Mouse (Mus musculus): Measurements from ENCODE around the gene Tbx3. TPM values are rescaled to one million over a fixed set of nuclear protein-coding genes. Genes with fewer than 3 reads are reported as not detected.

The Tbx3 gene
- polyA plus RNA-seq, 1 experiment from 2014 or later: 67.0 TPM

GRCm38 (mm10) chr5:119672348-119672983, 2.0 kb downstream of the Tbx3 start:
- Histone ChIP-seq H3K4me2 (peak overlapping the region; percentile 79), H3K4me1 (peaks cover 35% of the 10 kb centered on the region), H3K9ac (peak overlapping the region; percentile 99), H3K27me3 (peaks cover 44% of the 10 kb centered on the region), H3K4me3 (peak overlapping the region; percentile 75), H3K36me3 (peaks cover 20% of the 10 kb centered on the region), H3K9me3 (no peaks in the 10 kb centered on the region), H3K27ac (peak overlapping the region; percentile 100)
- no peak for ATAC-seq (ENCODE audit: insufficient number of reproducible peaks, insufficient read depth, low FRiP score, low TSS enrichment, low read depth)
- under 1% methylated on average over 19 of the region's 19 CpGs for WGBS

DNA sequence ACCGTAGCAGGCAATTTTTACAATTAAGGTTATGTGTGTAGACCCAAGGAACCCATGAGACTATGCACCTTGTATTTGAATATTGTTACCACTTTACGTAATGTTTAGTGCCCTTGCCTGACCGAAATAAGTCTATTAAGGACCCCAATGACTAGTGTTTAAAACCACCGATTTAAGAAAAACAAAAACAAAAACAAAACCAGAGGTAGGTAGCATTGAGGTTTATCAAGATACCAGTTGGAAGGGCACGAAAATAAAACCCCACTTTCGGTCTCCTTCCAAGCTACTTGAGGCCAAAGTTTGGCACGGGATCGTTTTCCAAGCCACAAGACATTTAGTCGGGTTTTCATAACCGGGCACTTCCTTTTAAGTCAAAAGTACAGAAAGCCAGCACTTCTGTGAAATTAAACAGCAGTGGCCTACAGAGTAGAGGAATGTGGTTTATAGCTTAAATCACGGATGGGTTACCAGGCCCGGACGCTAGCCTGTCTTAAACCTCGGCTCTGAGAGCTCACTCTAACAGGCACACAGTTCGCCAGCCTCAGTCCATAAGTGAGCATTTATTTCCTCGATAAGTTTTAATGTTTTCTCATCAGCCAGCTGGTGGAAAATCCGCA, 2.6 kb downstream of the Tbx3 start:
- WGBS: 3% methylated on average over 17 of the region's 17 CpGs
- no peaks in the 10 kb centered on the region for H3K9me3 ChIP-seq
- peak overlapping the region; percentile 99 for H3K9ac ChIP-seq
- ATAC-seq (ENCODE audit: insufficient number of reproducible peaks, insufficient read depth, low FRiP score, low TSS enrichment, low read depth): no peak
- H3K4me2 ChIP-seq: peak overlapping the region; percentile 79
- peaks cover 25% of the 10 kb centered on the region for H3K36me3 ChIP-seq
- peak overlapping the region; percentile 100 for H3K27ac ChIP-seq
- H3K4me1 ChIP-seq: peaks cover 31% of the 10 kb centered on the region
- peaks cover 40% of the 10 kb centered on the region for H3K27me3 ChIP-seq
- H3K4me3 ChIP-seq: peak overlapping the region; percentile 75

- Histone ChIP-seq H3K9ac (peak overlapping the region; percentile 99), H3K9me3 (no peaks in the 10 kb centered on the region), H3K4me1 (peaks cover 30% of the 10 kb centered on the region), H3K36me3 (peaks cover 33% of the 10 kb centered on the region), H3K27me3 (peaks cover 40% of the 10 kb centered on the region), H3K4me3 (peak overlapping the region; percentile 75), H3K27ac (peak overlapping the region; percentile 100), H3K4me2 (peak overlapping the region; percentile 79)
- ATAC-seq (ENCODE audit: insufficient number of reproducible peaks, insufficient read depth, low FRiP score, low TSS enrichment, low read depth): no peak
- WGBS: 7% methylated on average over 22 of the region's 22 CpGs
Measured at GRCm38 (mm10) chr5:119673716-119674605, 3.5 kb downstream of the Tbx3 start.

DNA sequence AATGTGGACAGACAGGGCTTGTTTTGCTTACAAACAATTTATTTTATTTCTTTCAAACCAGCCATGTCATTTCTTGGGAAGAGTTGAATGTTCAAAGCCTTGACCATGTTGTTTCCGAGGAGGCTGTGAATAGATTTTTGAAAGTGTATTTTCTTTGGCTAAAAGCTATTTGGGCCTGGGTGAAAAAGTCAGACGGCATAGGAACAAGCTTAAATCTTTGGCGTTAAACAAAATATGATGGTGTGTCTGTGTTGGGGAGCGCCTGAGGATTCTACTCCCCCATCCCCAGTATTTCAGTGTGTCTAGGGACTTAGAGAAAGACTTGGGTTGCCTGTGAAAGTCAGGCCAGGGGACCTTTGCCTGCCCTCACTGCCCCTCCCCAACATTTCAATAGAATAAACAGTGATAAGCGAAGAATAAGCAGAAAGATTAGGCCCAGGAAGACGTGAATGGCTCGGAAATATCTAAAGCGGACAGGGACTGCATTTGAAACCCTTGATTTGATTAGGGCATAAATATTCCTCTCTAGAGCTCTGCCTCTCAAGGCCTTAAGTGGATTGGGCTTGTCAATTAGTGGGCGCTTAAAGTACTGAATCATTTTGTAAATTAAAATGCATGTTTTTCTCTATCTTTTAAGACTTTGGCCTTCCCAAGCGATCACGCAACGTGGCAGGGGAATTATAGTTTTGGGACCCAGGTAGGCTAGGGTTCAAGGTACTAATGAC, 4.3 kb downstream of the Tbx3 start:
- H3K9ac ChIP-seq: peak overlapping the region; percentile 99
- peaks cover 35% of the 10 kb centered on the region for H3K27me3 ChIP-seq
- H3K4me2 ChIP-seq: peak overlapping the region; percentile 79
- H3K4me3 ChIP-seq: peak overlapping the region; percentile 75
- peak overlapping the region; percentile 100 for H3K27ac ChIP-seq
- H3K4me1 ChIP-seq: peaks cover 25% of the 10 kb centered on the region
- H3K36me3 ChIP-seq: peaks cover 35% of the 10 kb centered on the region
- ATAC-seq (ENCODE audit: insufficient number of reproducible peaks, insufficient read depth, low FRiP score, low TSS enrichment, low read depth): no peak
- WGBS: 11% methylated on average over 12 of the region's 12 CpGs
- no peaks in the 10 kb centered on the region for H3K9me3 ChIP-seq

- Histone ChIP-seq H3K9ac (peak overlapping the region; percentile 99), H3K4me3 (peak overlapping the region; percentile 75), H3K36me3 (peaks cover 45% of the 10 kb centered on the region), H3K27ac (peak overlapping the region; percentile 100), H3K9me3 (no peaks in the 10 kb centered on the region), H3K27me3 (peaks cover 47% of the 10 kb centered on the region), H3K4me1 (peaks cover 35% of the 10 kb centered on the region), H3K4me2 (peak overlapping the region; percentile 79)
- WGBS: 30% methylated on average over 2 of the region's 2 CpGs
- no peak for ATAC-seq (ENCODE audit: insufficient number of reproducible peaks, insufficient read depth, low FRiP score, low TSS enrichment, low read depth)
Measured at GRCm38 (mm10) chr5:119676245-119676644, 5.8 kb downstream of the Tbx3 start.

GRCm38 (mm10) chr5:119678516-119678915, 8.0 kb downstream of the Tbx3 start:
- ATAC-seq (ENCODE audit: insufficient number of reproducible peaks, insufficient read depth, low FRiP score, low TSS enrichment, low read depth): no peak
- 31% methylated on average over 5 of the region's 5 CpGs for WGBS
- Histone ChIP-seq H3K36me3 (peaks cover 56% of the 10 kb centered on the region), H3K27ac (peak overlapping the region; percentile 75), H3K4me1 (peaks cover 54% of the 10 kb centered on the region), H3K4me2 (peak overlapping the region; percentile 79), H3K9me3 (no peaks in the 10 kb centered on the region), H3K9ac (peak overlapping the region; percentile 99), H3K4me3 (peak overlapping the region; percentile 75), H3K27me3 (peaks cover 67% of the 10 kb centered on the region)

- Histone ChIP-seq H3K27me3 (peaks cover 70% of the 10 kb centered on the region), H3K27ac (peak overlapping the region; percentile 75), H3K36me3 (peaks cover 56% of the 10 kb centered on the region), H3K9ac (peak overlapping the region; percentile 99), H3K4me2 (peak overlapping the region; percentile 79), H3K4me3 (peak overlapping the region; percentile 75), H3K9me3 (no peaks in the 10 kb centered on the region), H3K4me1 (peaks cover 54% of the 10 kb centered on the region)
- ATAC-seq (ENCODE audit: insufficient number of reproducible peaks, insufficient read depth, low FRiP score, low TSS enrichment, low read depth): no peak
Measured at GRCm38 (mm10) chr5:119679084-119679483, 8.6 kb downstream of the Tbx3 start.

DNA sequence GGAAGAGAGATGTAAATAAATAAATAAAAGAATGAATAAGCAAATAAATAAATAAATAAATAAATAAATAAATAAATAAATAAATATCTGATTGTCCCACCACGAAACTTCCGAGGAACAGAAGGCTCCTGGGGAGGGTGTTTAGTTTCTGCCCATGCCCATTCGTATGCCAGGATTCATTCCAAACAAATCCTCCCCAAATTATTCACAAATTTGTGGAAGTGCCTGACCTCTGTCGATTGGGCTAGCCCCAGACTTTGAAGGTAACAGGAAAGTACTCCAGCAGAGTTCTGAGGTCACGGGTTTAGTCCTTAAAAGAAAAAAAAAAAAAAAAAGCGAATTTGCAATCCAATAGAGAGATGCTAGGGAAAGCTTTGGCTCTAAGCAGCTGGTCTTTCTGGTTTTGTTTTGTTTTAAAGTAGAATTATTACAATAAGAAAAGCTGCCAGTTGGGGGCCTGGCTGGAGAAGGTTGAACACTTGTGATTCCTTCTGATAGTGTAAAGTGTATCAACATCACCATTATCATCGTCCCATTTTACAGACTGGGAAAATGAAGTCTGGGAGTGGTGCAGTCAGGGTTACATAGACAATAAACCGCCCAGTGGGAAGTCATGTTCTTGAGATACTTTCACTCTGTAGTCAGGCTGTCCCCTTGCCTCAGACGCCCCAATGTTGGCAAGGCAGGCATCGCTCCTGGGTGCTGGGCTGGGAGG, 9.3 kb downstream of the Tbx3 start:
- Histone ChIP-seq H3K27me3 (peaks cover 69% of the 10 kb centered on the region), H3K9me3 (no peaks in the 10 kb centered on the region), H3K4me3 (peak overlapping the region; percentile 50), H3K4me2 (peak overlapping the region; percentile 79), H3K36me3 (peaks cover 56% of the 10 kb centered on the region), H3K9ac (peak overlapping the region; percentile 90), H3K27ac (peak overlapping the region; percentile 95), H3K4me1 (peaks cover 54% of the 10 kb centered on the region)
- WGBS: 15% methylated on average over 10 of the region's 10 CpGs
- no peak for ATAC-seq (ENCODE audit: insufficient number of reproducible peaks, insufficient read depth, low FRiP score, low TSS enrichment, low read depth)

DNA sequence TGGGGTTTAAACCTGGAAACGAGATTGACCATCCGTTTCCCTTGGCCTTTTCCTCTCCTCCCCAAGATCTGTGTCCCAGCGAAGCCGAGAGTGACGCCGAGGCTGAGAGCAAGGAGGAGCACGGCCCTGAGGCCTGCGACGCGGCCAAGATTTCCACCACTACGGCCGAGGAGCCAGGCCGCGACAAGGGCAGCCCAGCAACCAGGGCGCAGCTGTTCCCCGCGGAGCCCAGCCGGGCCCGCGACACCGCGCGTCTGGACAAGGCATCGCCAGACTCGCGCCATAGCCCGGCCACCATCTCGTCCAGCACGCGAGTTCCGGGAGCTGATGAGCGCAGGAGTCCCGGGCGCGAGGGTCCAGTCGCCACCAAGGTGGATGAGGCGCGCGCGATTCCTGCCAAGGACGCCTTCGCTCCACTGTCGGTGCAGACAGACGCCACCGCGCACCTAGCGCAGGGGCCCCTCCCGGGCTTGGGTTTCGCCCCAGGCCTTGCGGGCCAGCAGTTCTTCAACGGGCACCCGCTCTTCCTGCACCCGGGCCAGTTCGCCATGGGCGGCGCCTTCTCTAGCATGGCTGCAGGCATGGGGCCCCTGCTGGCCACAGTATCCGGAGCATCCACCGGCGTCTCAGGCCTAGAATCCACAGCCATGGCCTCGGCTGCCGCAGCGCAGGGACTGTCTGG, 10.0 kb downstream of the Tbx3 start:
- ATAC-seq (ENCODE audit: insufficient number of reproducible peaks, insufficient read depth, low FRiP score, low TSS enrichment, low read depth): no peak
- H3K4me3 ChIP-seq: peak overlapping the region; percentile 50
- H3K27me3 ChIP-seq: peaks cover 64% of the 10 kb centered on the region
- peak overlapping the region; percentile 90 for H3K9ac ChIP-seq
- peaks cover 59% of the 10 kb centered on the region for H3K4me1 ChIP-seq
- no peaks in the 10 kb centered on the region for H3K9me3 ChIP-seq
- H3K36me3 ChIP-seq: peaks cover 52% of the 10 kb centered on the region
- H3K4me2 ChIP-seq: peak overlapping the region; percentile 79
- peak overlapping the region; percentile 95 for H3K27ac ChIP-seq
- WGBS: 6% methylated on average over 62 of the region's 62 CpGs

GRCm38 (mm10) chr5:119681011-119681832, 10.8 kb downstream of the Tbx3 start:
- peaks cover 62% of the 10 kb centered on the region for H3K4me1 ChIP-seq
- WGBS: 12% methylated on average over 8 of the region's 8 CpGs
- no peak for ATAC-seq (ENCODE audit: insufficient number of reproducible peaks, insufficient read depth, low FRiP score, low TSS enrichment, low read depth)
- H3K36me3 ChIP-seq: peaks cover 46% of the 10 kb centered on the region
- H3K4me3 ChIP-seq: peak overlapping the region; percentile 50
- H3K4me2 ChIP-seq: peak overlapping the region; percentile 79
- no peaks in the 10 kb centered on the region for H3K9me3 ChIP-seq
- H3K27ac ChIP-seq: peak overlapping the region; percentile 95
- H3K9ac ChIP-seq: peak overlapping the region; percentile 90
- peaks cover 65% of the 10 kb centered on the region for H3K27me3 ChIP-seq

All from embryonic facial prominence, embryonic 13.5 days (tissue).